Mouse (Mus musculus) embryonic facial prominence, embryonic 13.5 days (tissue): Measurements from ENCODE around the gene Mink1. TPM values are rescaled to one million over a fixed set of nuclear protein-coding genes. Genes with fewer than 3 reads are reported as not detected.
"Not testable (repeated sequence)": the region's sequence is repeated elsewhere in the genome, so short reads cannot be mapped to it uniquely, and the experiment has no call there.

Experiments
- ATAC-seq: fragments of 200-750 bp; cut with Nextera tagmentation; 2 replicates; pipeline ENCODE4 v1.8.0; 2017; ENCODE audit warnings: low read depth; ENCODE audit not compliant: insufficient number of reproducible peaks, insufficient read depth, low FRiP score, low TSS enrichment
- H3K27ac ChIP-seq: fragments of 300-500 bp; sonication (generic); 2 replicates; pipeline ENCODE4 v1.5.1; 2015; ENCODE audit warnings: moderate library complexity, mild to moderate bottlenecking, inconsistent platforms
- H3K27me3 ChIP-seq: fragments of 300-500 bp; sonication (generic); 2 replicates; pipeline ENCODE4 v1.6.1; 2015; ENCODE audit warnings: mild to moderate bottlenecking, inconsistent platforms
- H3K36me3 ChIP-seq: fragments of 300-500 bp; sonication (generic); 2 replicates; pipeline ENCODE4 v1.6.1; 2015; ENCODE audit warnings: mild to moderate bottlenecking, inconsistent platforms
- H3K4me1 ChIP-seq: fragments of 300-500 bp; sonication (generic); 2 replicates; pipeline ENCODE4 v1.6.1; 2015; ENCODE audit warnings: inconsistent platforms
- H3K4me2 ChIP-seq: fragments of 300-500 bp; sonication (generic); 2 replicates; pipeline ENCODE4 v1.6.1; 2015; ENCODE audit warnings: moderate library complexity, mild to moderate bottlenecking, inconsistent platforms
- H3K4me3 ChIP-seq: fragments of 300-500 bp; sonication (generic); 2 replicates; pipeline ENCODE4 v1.5.1; 2015; ENCODE audit warnings: mild to moderate bottlenecking, inconsistent platforms
- H3K9ac ChIP-seq: fragments of 300-500 bp; sonication (generic); 2 replicates; pipeline ENCODE4 v1.6.1; 2015; ENCODE audit warnings: mild to moderate bottlenecking, inconsistent platforms
- H3K9me3 ChIP-seq: fragments of 300-500 bp; sonication (generic); 2 replicates; pipeline ENCODE4 v1.6.1; 2016; ENCODE audit warnings: inconsistent platforms
- WGBS: fragments of 180-500 bp; shearing (Covaris S2); methylation state at CpG from one replicate; pipeline ENCODE4 v1.1.7; 2015; ENCODE audit warnings: mixed read lengths; 5-methylcytosine and 5-hydroxymethylcytosine counted together
- polyA plus RNA-seq: library from polyadenylated mRNA; unstranded; fragments of >200 nt; fragmentation: Nextera tagmentation; extraction: Ambion mirVana; gene quantifications from 2 replicates; pipeline ENCODE4 v1.2.1, GENCODE M21; 2015

Gene Mink1
- 14.6 and 16.5 TPM in 2 replicates for polyA plus RNA-seq

DNA sequence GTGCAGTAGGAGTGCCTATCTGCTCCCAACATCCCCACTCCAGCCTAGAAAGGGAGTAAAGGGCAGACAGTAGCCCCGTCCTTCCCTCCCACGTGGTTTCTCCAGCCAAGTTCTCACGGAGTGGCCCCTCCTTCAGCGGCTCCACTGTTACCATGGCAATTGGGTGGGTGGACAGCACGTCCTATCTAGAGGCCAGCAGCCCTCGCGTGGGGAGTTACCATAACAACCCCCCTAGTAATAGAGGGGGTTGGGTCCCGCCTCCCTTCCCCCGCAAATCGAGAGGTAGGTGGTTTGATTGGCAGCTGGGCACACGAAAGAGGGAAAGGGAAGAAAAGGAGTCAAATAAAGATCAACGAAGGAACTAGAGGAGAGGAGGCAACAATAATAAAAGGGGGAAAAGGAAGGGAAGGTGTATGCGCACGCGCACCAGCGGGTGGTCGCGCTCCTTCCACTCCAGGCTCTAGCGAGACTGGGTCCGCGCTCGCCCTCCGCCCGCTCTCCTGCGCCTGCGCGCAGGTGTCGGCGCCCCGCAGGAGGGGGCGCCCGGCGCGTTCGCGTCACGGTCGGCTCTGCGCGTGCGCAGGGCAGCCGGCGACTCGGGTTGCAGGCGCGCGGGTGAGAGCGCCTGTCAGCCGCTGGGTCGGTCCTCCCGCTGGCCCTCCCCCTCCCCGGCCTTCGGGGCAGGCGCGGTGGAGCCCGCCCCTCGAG, at the start of gene Mink1:
Mink1 (plus strand) TSS at position 595 of the 708 bp plus-strand sequence.
- Histone ChIP-seq H3K27me3 (no peaks in the 10 kb centered on the region), H3K9ac (peak within 1 kb of the TSS; percentile 87), H3K4me2 (peak within 1 kb of the TSS; percentile 85), H3K9me3 (no peaks in the 10 kb centered on the region), H3K4me1 (peaks cover 23% of the 10 kb centered on the region), H3K27ac (peak within 1 kb of the TSS; percentile 89), H3K4me3 (peak within 1 kb of the TSS; percentile 93), H3K36me3 (peaks cover 5% of the 10 kb centered on the region)
- ATAC-seq: peak; percentile 83
- WGBS: under 1% methylated on average over 41 of the region's 57 CpGs

DNA sequence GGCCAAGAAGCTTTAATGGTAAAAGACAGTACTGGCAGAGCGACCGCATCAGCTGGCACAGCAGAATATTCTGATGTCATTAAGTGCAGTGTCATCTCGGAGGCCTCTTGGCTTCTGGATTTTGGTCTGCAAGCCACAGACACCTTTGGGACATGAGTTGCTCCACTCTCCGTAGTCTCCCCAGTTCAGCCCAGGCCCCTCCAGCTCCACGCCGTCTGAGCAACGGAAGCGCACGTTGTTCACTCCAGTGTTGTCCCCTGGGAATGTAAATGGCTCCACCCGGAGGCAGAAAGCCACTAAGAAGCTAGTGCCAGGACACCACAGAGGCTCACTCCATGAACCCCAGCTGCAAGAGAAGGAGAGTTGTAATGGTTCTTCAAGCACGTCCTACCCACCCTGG, 49.2 kb upstream of the Mink1 start:
- no peak overlapping the region for H3K9ac ChIP-seq
- H3K4me1 ChIP-seq: peaks cover 4% of the 10 kb centered on the region
- H3K4me2 ChIP-seq: no peak overlapping the region
- H3K4me3 ChIP-seq: no peak overlapping the region
- no peaks in the 10 kb centered on the region; the same call in 1 of the 2 replicates for H3K27me3 ChIP-seq
- WGBS: 52% methylated on average over 11 of the region's 11 CpGs
- H3K27ac ChIP-seq: no peak overlapping the region; the same call in 1 of the 2 replicates
- no peaks in the 10 kb centered on the region for H3K36me3 ChIP-seq
- no peaks in the 10 kb centered on the region for H3K9me3 ChIP-seq
- ATAC-seq: no peak

DNA sequence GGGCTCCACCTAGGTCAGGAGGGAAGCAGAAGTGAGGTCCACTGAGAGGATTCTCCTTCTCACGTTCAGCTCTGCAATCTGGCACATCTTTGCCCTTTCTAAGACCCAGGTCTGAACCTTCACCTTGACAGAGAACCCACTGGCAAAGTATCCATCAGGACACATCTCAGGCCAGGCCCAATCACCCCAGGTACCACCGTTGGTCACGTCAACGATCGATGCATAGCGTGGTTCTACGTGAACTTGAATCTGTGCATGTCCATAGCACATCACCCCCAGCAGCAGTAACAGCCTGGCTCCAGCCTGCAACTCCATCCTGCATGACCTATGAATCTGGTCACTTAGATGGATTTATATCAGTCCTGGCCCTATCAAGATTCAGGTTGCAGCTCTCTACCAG, 48.4 kb upstream of the Mink1 start, which contains the start of gene Vmo1:
Vmo1 (minus strand) TSS at position 329 of the 400 bp plus-strand sequence.
- H3K4me1 ChIP-seq: peaks cover 4% of the 10 kb centered on the region
- no peak within 1 kb of the TSS; the same call in 1 of the 2 replicates for H3K27ac ChIP-seq
- no peaks in the 10 kb centered on the region for H3K36me3 ChIP-seq
- H3K4me2 ChIP-seq: no peak within 1 kb of the TSS
- H3K9ac ChIP-seq: 0 out of 2 replicates have a peak within 1 kb of the TSS, but pooled peaks have one; percentile 6
- no peak for ATAC-seq
- no peaks in the 10 kb centered on the region for H3K9me3 ChIP-seq
- H3K4me3 ChIP-seq: no peak within 1 kb of the TSS
- H3K27me3 ChIP-seq: no peaks in the 10 kb centered on the region; the same call in 1 of the 2 replicates
- WGBS: 85% methylated on average over 7 of the region's 7 CpGs

DNA sequence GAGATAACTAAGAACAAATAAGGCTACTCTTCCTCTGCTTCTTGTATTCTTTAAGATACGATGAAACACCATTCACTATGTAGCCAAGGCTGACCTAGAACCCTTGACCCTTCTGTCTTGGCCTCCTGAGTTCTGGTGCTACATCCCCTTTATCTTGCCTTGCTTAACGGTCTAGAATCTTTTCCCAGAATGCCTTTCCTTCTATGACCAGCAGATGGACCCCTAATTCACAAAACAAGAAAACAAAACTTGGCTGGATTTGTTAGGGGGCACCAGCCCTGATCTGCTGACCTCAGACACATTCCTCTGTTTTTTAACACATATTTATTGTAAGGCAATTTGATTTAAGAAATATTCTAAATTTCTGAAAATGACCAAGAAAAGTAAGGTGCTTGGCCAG, 46.3 kb upstream of the Mink1 start:
- Histone ChIP-seq H3K9ac (no peak overlapping the region), H3K4me1 (peaks cover 13% of the 10 kb centered on the region), H3K4me3 (no peak overlapping the region), H3K27ac (no peak overlapping the region), H3K4me2 (no peak overlapping the region), H3K9me3 (no peaks in the 10 kb centered on the region), H3K27me3 (peaks cover 13% of the 10 kb centered on the region), H3K36me3 (no peaks in the 10 kb centered on the region)
- ATAC-seq: no peak
- 18% methylated on average over 2 of the region's 2 CpGs for WGBS

DNA sequence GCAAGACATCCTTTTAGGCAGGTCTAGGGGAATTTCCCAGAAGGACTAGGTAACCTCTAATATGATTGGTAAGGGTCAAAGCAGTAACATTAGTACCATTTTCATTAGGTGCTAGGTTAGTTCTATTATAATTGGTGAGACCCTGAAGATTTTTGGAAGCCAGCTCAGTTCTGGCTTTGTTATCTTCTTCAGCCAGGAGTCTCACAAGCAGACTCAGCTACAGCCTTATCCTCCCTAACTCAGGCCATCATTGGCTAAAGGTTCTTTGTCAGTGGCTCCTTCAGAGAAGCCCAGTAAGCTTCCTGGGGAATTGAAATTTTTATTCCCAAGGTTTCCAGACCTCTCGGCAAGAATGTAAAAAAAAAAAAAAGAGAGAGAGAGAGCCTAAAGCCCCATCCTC, 44.2 kb upstream of the Mink1 start:
- Histone ChIP-seq H3K4me1 (peaks cover 13% of the 10 kb centered on the region), H3K27me3 (peaks cover 13% of the 10 kb centered on the region), H3K9ac (no peak overlapping the region), H3K36me3 (no peaks in the 10 kb centered on the region), H3K27ac (no peak overlapping the region), H3K9me3 (no peaks in the 10 kb centered on the region), H3K4me2 (no peak overlapping the region), H3K4me3 (no peak overlapping the region)
- WGBS: 52% methylated on average over 1 of the region's 1 CpGs
- ATAC-seq: no peak

DNA sequence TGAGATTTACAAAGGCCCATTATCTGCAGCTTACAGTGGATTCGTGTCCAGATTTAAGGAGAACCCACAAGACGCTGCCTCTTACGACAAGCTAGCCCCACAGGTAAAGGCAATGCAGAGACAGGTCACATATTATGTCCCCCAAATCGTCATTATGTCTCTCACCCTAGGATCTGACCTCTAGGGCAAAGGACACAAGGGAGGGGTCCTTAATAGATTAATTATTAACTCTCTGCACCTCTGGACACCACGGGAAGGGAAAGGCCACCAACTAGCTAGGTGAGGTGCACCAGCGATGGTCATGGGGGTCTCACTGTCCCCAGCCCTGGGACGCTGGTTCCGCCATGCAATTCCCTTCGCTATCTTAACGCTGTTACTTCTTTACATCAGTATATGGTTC, 43.8 kb upstream of the Mink1 start, which contains the start of gene Gltpd2:
Gltpd2 (plus strand) TSS at position 274 of the 400 bp plus-strand sequence.
- Histone ChIP-seq H3K36me3 (no peaks in the 10 kb centered on the region), H3K9ac (peak within 1 kb of the TSS; percentile 75), H3K4me2 (peak within 1 kb of the TSS; percentile 60), H3K27me3 (peaks cover 13% of the 10 kb centered on the region), H3K27ac (no peak within 1 kb of the TSS), H3K4me1 (peaks cover 13% of the 10 kb centered on the region), H3K9me3 (no peaks in the 10 kb centered on the region), H3K4me3 (peak within 1 kb of the TSS; percentile 40)
- no peak for ATAC-seq
- 78% methylated on average over 10 of the region's 10 CpGs for WGBS

DNA sequence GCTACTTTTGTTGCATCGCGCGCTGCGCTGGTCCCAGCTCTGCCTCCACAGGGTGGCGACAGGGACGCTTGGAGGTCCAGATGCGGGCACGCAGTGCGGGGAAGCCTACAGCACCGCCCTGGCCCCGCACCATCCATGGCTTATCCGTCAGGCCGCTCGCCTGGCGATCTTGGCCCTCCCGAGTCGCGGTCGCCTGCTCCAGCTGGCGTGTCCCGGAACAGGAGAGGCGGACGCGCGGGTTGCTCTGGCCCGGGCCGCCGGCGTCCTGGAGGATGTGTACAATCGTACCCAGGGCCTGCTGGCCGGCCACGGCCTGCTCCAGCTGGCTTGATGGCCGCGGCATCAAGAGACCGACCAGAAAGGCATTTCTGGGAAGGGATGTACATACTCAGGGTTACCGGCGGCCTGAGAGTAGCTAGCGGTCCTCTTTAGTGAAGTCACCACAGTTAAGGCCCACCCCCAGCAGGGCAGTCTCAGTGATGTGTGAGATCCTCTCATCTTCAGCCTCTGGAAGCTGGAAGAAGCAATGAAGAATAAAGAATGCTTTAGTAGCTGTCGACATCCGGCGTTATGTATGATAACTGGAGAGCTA, 42.4 kb upstream of the Mink1 start:
- peak overlapping the region; percentile 60 for H3K4me2 ChIP-seq
- peak overlapping the region; percentile 40 for H3K4me3 ChIP-seq
- WGBS: 8% methylated on average over 41 of the region's 41 CpGs
- H3K27ac ChIP-seq: peak overlapping the region; percentile 4; the same call in 1 of the 2 replicates
- peaks cover 13% of the 10 kb centered on the region for H3K27me3 ChIP-seq
- peaks cover 13% of the 10 kb centered on the region for H3K4me1 ChIP-seq
- no peak for ATAC-seq
- H3K9ac ChIP-seq: peak overlapping the region; percentile 75
- H3K9me3 ChIP-seq: no peaks in the 10 kb centered on the region
- H3K36me3 ChIP-seq: no peaks in the 10 kb centered on the region

DNA sequence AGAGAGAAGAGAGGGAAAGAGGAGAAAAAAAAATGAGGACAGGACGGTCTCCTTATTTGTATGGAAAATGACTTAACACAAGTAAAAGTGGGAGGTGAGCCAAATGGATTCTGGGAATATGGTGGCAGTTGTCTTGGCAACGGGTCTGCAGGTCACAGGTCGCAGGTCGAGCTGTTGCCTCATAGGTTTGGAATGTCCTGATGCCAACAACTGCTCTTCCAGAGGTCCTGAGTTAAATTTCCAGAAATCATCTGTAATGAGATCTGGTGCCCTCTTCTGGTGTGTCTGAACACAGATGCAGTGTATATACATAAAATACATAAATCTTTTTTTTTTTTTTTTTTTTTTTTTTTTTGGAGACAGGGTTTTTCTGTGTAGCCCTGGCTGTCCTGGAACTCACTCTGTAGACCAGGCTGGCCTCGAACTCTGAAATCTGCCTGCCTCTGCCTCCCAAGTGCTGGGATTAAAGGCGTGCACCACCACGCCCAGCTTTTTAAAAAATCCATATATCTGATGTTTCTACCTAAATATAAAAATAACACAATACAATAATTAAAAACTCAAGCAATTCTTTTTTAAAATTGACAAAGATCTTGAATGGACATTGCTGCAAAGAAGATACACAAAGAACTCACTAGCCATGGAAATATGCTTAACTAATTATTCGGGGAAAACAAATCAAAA, 39.2 kb upstream of the Mink1 start:
- Histone ChIP-seq H3K27me3 (peaks cover 13% of the 10 kb centered on the region), H3K4me1 (peaks cover 23% of the 10 kb centered on the region), H3K36me3 (peaks cover 25% of the 10 kb centered on the region)
- H3K4me3 ChIP-seq, H3K9me3 ChIP-seq, ATAC-seq, H3K9ac ChIP-seq, H3K4me2 ChIP-seq, H3K27ac ChIP-seq: not testable (repeated sequence)
- WGBS: 86% methylated on average over 8 of the region's 8 CpGs

DNA sequence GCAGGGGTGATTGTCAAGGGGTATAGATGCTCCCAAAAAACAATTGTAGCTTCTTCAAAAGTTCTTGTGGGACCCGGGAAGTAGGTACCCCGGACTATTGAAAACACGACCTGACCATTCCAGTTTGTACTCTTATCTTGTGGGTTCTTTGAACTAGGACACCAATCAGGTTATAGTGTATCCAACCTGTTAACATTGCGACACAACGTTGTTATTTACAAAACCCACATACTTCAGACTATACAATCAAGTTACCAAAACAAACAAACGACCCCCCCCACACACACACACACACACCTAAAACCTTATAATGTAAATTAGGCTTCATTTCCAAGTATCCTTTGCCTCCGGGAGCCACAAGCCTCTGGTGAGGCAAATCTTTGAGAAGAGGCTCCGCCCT, 37.9 kb upstream of the Mink1 start:
- H3K4me1 ChIP-seq: peaks cover 20% of the 10 kb centered on the region
- 5% methylated on average over 8 of the region's 8 CpGs for WGBS
- H3K9me3 ChIP-seq: no peaks in the 10 kb centered on the region
- H3K27me3 ChIP-seq: peaks cover 9% of the 10 kb centered on the region
- ATAC-seq: no peak
- peak overlapping the region; percentile 59 for H3K9ac ChIP-seq
- peak overlapping the region; percentile 56 for H3K4me2 ChIP-seq
- H3K36me3 ChIP-seq: peaks cover 33% of the 10 kb centered on the region
- H3K27ac ChIP-seq: no peak overlapping the region
- H3K4me3 ChIP-seq: peak overlapping the region; percentile 70

DNA sequence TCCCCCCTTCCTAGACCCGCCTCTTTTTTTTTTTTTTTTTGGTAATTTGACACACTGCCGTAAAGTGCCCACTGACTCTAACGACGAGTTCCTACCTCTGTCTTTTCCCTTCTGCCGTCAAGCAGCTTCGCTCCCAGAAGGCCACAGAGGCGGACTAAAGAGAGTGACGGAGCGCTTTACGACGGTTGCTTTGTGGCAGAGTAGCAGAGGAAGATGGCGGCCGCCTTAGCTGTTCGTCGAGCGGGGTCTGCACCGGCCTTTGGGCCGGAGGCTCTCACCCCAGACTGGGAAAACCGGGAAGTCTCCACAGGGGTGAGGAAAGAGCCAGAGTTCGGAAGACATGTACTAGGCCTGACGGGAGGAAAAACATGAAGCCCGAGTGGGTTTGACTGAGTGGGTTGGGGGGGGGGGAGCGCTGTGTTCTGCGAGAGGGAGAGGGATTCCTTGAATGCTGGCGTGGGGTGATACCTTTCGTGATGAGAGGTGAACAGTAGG, 37.5 kb upstream of the Mink1 start, which contains the start of gene Psmb6:
Psmb6 (plus strand) TSS at position 184 of the 495 bp plus-strand sequence.
- peak; percentile 91 for ATAC-seq
- H3K27me3 ChIP-seq: peaks cover 5% of the 10 kb centered on the region
- H3K27ac ChIP-seq: no peak within 1 kb of the TSS; the same call in 1 of the 2 replicates

DNA sequence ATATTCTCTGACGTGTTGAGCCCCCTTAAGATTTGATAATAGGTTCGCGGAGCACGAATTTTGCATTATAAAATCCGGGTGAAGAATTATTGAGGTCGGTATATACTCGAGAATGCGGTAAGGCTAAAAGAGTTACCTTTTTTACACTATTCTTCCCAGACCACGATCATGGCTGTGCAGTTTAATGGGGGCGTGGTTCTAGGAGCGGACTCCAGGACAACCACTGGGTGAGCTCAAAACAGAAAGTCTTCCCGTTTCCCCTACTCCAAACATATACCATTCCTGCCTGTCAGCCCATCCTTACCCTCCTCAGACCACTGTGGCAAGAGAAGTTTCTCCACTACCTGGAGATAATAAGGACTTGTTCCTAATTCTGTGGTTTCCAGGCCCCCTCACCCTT, 37.0 kb upstream of the Mink1 start:
- Histone ChIP-seq H3K4me3 (peak overlapping the region; percentile 70), H3K27ac (no peak overlapping the region; the same call in 1 of the 2 replicates), H3K9ac (peak overlapping the region; percentile 78), H3K4me2 (peak overlapping the region; percentile 80), H3K4me1 (peaks cover 10% of the 10 kb centered on the region), H3K27me3 (peaks cover 1% of the 10 kb centered on the region), H3K9me3 (no peaks in the 10 kb centered on the region), H3K36me3 (peaks cover 33% of the 10 kb centered on the region)
- no peak for ATAC-seq
- under 1% methylated on average over 12 of the region's 12 CpGs for WGBS

More for the DNA sequence above, 37.5 kb upstream of the Mink1 start, which contains the start of gene Psmb6:
- Histone ChIP-seq H3K9ac (peak within 1 kb of the TSS; percentile 78), H3K4me2 (peak within 1 kb of the TSS; percentile 80), H3K4me3 (peak within 1 kb of the TSS; percentile 70), H3K9me3 (no peaks in the 10 kb centered on the region), H3K36me3 (peaks cover 33% of the 10 kb centered on the region), H3K4me1 (peaks cover 15% of the 10 kb centered on the region)
- WGBS: under 1% methylated on average over 25 of the region's 26 CpGs
